Mouse (Mus musculus) forebrain, embryonic 15.5 days (tissue): ENCODE data around the gene Srp54c. TPM values are rescaled to one million over a fixed set of nuclear protein-coding genes. Genes with fewer than 3 reads are reported as not detected.

ENCODE experiments used
- polyA plus RNA-seq: library from polyadenylated mRNA; unstranded; fragments of >200 nt; fragmentation: Nextera tagmentation; extraction: Ambion mirVana; gene quantifications from 2 replicates; pipeline ENCODE4 v1.2.1, GENCODE M21; 2015

Gene Srp54c
- polyA plus RNA-seq, 1 experiment from 2014 or later: 83.1 TPM

Other genes starting within 250 kb of the Srp54c start
- not detected in 2 replicates for gene Gm20403, start 243.6 kb upstream of the Srp54c start, polyA plus RNA-seq
- 15.2 and 18.5 TPM in 2 replicates for gene Baz1a, start 215.8 kb upstream of the Srp54c start, polyA plus RNA-seq
- 33.6 and 36.4 TPM in 2 replicates for gene 2700097O09Rik, start 150.1 kb upstream of the Srp54c start, polyA plus RNA-seq
- gene Srp54a, start 149.9 kb upstream of the Srp54c start, polyA plus RNA-seq: 203 and 213 TPM in 2 replicates
- 48.5 and 49.9 TPM in 2 replicates for gene Fam177a, start 105.7 kb upstream of the Srp54c start, polyA plus RNA-seq
- 68.3 and 71.9 TPM in 2 replicates for gene Srp54b, start 75.1 kb upstream of the Srp54c start, polyA plus RNA-seq
- gene 1700047I17Rik2, start 30.6 kb upstream of the Srp54c start, polyA plus RNA-seq: not detected in 2 replicates
- gene 1110008L16Rik, start 69.4 kb downstream of the Srp54c start, polyA plus RNA-seq: 10.7 and 12.2 TPM in 2 replicates
- 23.1 and 23.7 TPM in 2 replicates for gene Ppp2r3c, start 72.8 kb downstream of the Srp54c start, polyA plus RNA-seq
- 445 and 446 TPM in 2 replicates for gene Psma6, start 154.1 kb downstream of the Srp54c start, polyA plus RNA-seq